Mouse (Mus musculus) midbrain, embryonic 15.5 days (tissue): ENCODE results near the gene Fblim1. TPM values are rescaled to one million over a fixed set of nuclear protein-coding genes. Genes with fewer than 3 reads are reported as not detected.

Experiments used
- polyA plus RNA-seq: library from polyadenylated mRNA; unstranded; fragments of >200 nt; fragmentation: Nextera tagmentation; extraction: Ambion mirVana; gene quantifications from 2 replicates; pipeline ENCODE4 v1.2.1, GENCODE M21; 2015

The Fblim1 gene
- polyA plus RNA-seq, 1 experiment from 2014 or later = 41.0 TPM

Other genes with a start within 250 kb of the Fblim1 start
- gene Fam131c, start 237.9 kb downstream of the Fblim1 start, polyA plus RNA-seq = 42.0 and 44.3 TPM in 2 replicates
- 0.06 TPM in 1 of 2 replicates, not detected in the other for gene Clcnka, start 207.4 kb downstream of the Fblim1 start, polyA plus RNA-seq
- not detected in 2 replicates for gene Clcnkb, start 190.1 kb downstream of the Fblim1 start, polyA plus RNA-seq
- 0.14 TPM in 1 of 2 replicates, not detected in the other for gene Hspb7, start 185.3 kb downstream of the Fblim1 start, polyA plus RNA-seq
- 0.32 and 0.50 TPM in 2 replicates for gene Srarp, start 170.0 kb downstream of the Fblim1 start, polyA plus RNA-seq
- 49.4 and 49.7 TPM in 2 replicates for gene Zbtb17, start 161.4 kb downstream of the Fblim1 start, polyA plus RNA-seq
- gene Spen, start 67.5 kb downstream of the Fblim1 start, polyA plus RNA-seq = 19.4 and 20.0 TPM in 2 replicates
- 0.32 and 0.65 TPM in 2 replicates for gene Tmem82, start 12.5 kb upstream of the Fblim1 start, polyA plus RNA-seq
- 0.26 and 0.61 TPM in 2 replicates for gene Slc25a34, start 17.7 kb upstream of the Fblim1 start, polyA plus RNA-seq
- 9.7 and 10.7 TPM in 2 replicates for gene Plekhm2, start 58.8 kb upstream of the Fblim1 start, polyA plus RNA-seq
- 0.49 and 0.53 TPM in 2 replicates for gene Rsc1a1, start 79.5 kb upstream of the Fblim1 start, polyA plus RNA-seq
- 13.3 and 14.0 TPM in 2 replicates for gene Ddi2, start 117.3 kb upstream of the Fblim1 start, polyA plus RNA-seq
- not detected in 2 replicates for gene Agmat, start 140.6 kb upstream of the Fblim1 start, polyA plus RNA-seq
- 6.5 and 6.6 TPM in 2 replicates for gene Dnajc16, start 184.8 kb upstream of the Fblim1 start, polyA plus RNA-seq
- gene Casp9, start 187.5 kb upstream of the Fblim1 start, polyA plus RNA-seq = 20.7 and 21.4 TPM in 2 replicates
- 0.36 and 0.43 TPM in 2 replicates for gene Cela2a, start 220.1 kb upstream of the Fblim1 start, polyA plus RNA-seq
- gene Ctrc, start 240.3 kb upstream of the Fblim1 start, polyA plus RNA-seq = not detected in 2 replicates